Mouse (Mus musculus): ENCODE data around the gene Gcsam.
A peak's percentile ranks its signal among the peaks of the same experiment; 100 is the strongest.

Gene Gcsam

DNA sequence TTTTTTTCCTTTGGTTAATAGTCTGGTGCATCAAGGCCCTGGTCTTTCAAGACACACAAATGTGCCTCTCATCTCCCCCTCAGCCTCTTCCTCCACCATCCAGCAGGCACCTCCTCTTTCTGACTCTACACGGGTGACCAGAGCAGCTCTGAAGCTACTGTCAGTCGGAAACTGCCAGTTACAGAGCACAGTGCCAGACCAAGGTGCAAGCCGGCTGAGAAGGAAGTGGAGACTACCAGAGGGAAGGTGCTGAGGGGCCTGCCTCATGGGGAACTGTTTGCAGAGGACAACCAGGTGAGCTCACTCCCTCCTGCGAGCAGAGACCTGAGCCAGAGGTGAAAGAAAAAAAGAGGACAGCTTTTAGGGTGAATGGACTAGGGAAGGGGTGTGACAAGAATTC is at the start of gene Gcsam:
Gene Gcsam (plus strand): TSS at position 114 of the 400 bp plus-strand sequence.
- no peak for DNase-seq (ENCODE audit: low read depth, low spot score)

- no peak for DNase-seq (ENCODE audit: low read depth, low spot score)
Measured at GRCm38 (mm10) chr16:45561747-45562146, 48.4 kb upstream of the Gcsam start.

- no peak for DNase-seq (ENCODE audit: low read depth, low spot score)
Measured at GRCm38 (mm10) chr16:45572307-45572706, 37.9 kb upstream of the Gcsam start.

DNA sequence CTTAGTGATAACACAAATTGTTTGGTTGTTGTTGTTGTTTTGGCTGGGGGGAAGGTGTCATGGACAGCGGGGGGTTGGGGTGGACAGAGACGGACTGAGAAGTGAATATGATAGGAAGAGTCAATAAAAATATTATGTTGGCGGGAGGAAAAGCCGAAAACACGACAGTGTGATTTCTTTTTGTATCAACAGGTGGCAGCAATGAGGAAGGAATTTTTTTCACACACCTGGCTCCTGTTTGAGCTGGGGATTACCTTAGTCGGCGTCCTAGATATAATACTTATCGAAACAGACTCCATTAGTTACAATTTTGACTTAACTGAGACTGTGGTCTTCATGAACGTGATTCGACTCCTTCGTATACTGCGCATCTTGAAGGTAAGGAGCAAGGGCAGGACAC is 30.3 kb upstream of the Gcsam start:
- DNase-seq (ENCODE audit: low read depth, low spot score), result no peak

DNA sequence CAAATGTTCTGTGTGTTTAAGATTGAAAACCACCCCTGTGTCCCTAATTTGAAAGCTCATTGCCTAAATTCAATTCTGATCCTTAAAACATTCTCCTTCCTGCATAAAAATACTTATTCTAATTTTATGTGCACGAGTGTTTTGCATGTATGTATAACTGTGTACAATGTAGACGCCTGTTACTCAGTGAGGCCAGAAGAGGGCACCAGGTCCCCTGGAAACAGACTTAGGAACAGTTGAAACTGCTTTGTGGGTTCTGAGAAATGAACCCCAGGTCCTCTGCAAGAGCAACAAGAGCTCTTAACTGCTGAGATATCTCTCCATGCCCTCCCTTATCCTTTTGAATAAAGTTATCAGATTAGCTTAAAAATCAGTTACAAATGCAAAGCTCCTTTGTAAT is 27.7 kb upstream of the Gcsam start:
- no peak for DNase-seq (ENCODE audit: low read depth, low spot score)

DNA sequence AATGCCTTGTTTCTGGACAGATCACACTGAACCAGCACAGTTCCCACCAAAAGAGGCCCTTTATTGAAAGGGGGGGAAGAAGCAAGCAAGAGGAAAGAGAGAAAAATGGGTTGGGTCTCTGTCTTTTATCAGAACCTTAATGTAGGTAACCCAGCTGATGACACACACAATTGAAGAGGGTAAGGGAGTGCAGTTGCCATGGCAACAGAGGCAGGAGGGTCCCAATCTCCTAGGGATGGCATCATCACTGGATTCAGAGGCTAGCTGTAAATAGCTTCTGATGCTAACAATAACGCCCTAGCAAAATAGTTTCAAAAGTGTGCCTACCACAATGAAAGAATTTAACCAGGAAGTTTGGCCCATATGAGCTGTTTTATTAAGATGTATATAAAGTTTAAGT is 16.5 kb upstream of the Gcsam start:
- no peak for DNase-seq (ENCODE audit: low read depth, low spot score)

- no peak for DNase-seq (ENCODE audit: low read depth, low spot score)
Measured at GRCm38 (mm10) chr16:45595494-45595893, 14.7 kb upstream of the Gcsam start.

DNA sequence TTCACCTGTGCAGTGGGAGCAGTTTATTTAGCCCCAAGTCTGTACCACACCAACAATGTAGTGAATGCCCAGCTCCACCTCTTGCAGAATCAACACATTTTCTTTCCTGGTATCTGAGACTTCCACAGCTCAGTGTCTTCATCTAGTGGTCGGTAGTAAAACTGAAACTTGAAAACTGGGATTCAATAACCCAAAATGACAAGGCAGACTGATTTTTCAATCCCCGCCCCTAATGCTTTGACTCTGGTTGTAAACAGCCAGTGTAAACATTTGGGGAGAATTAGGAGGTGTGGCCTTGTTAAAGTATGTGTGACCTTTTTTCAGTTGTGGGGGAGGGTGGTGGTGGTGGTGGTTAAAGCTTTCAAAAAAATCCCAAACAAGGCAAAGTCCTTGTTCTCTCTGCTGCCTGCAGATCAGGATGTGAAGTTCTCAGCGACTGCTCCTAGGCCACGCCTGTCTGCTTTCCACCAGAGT is 1.7 kb upstream of the Gcsam start:
- DNase-seq (ENCODE audit: low read depth, low spot score), result peak; percentile 31

DNA sequence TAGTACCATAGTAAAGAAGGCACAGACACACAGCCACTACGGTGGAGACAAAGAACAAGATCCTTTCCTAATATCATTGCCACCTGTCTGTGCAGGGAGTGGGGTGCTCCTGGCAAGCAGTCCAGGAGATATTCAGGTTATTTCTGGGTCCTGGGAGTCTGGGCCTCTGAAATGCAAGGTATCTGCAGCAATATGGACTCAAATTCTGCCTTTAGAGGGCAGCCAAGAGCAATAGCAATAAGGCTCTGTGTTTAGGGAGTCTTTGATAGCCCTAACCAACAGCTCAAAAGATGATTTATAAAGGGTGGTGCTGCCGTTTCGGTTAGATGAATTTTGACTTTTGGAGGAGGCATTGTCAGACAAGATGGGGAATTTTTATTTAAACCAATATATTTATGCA is 880 bp upstream of the Gcsam start:
- no peak for DNase-seq (ENCODE audit: low read depth, low spot score)

- DNase-seq (ENCODE audit: low read depth, low spot score), result no peak
Measured at GRCm38 (mm10) chr16:45613247-45613646, 3.1 kb downstream of the Gcsam start.

DNA sequence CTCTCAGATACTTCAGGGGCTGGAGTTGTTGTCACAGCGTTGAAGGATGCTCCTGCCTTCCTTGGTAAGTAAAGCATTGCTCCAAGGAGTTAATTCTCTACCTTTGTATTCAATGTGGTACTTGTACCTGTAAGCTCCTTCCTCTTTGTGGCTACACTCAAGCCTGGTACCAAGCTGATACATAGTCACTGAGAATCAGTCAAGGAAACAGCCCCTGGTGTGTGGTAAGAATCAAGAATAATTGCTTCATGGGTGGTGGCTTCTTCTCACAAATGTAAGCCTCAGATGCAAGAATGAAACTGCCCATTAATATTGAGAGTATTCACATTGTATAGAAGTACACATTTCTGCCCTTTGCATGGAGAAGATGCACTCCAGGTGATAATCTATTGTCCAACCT is 5.8 kb downstream of the Gcsam start:
- no peak for DNase-seq (ENCODE audit: low read depth, low spot score)

DNA sequence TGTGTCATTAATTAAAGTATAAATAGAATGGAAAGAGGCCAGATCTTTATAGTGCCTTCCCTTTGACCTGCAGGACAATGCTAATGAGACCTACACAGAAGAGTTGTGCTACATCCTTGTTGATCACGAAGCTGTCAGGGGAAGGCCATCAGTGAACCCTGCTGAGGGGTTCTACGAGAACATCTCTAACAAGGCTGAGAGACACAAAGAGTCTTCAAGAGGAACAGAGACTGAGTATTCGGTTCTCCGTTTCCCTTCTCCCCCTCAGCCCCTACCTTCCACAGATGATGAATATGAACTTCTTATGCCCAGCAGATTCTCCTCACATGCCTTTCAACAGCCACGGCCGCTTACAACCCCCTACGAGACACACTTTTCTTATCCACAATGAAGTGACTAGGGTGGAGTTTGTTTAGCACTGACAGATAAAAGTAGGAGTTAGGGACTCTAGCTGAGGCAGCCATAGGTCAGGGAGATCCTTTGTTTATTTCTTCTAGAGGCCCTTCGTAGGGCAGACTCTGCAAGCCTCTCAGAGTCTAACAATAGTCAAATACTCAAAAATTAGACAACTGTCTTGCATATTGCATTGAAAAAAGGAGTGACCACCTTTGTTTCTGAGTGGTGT is 9.7 kb downstream of the Gcsam start:
- DNase-seq (ENCODE audit: low read depth, low spot score), result no peak

DNA sequence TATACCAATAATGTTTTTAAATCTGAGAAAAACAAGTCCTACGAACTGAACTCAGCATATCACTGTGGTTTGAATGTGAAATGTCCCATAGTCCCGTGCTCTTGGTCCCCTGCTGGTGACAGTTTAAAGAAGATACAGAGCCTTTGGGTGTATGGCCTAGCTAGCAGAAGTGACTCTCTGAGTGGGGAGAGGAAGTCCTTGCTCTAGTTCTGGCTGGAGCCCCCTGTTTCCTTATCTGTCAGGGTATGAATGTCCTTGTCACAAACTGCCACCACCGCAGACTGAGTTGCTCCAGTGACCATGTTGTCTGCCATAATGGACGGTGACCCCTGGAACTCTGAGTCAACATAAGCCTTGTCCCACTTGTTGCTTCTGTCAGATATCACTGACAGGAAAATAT is 13.1 kb downstream of the Gcsam start:
- no peak for DNase-seq (ENCODE audit: low read depth, low spot score)

- no peak for DNase-seq (ENCODE audit: low read depth, low spot score)
Measured at GRCm38 (mm10) chr16:45624791-45625190, 14.6 kb downstream of the Gcsam start.

DNA sequence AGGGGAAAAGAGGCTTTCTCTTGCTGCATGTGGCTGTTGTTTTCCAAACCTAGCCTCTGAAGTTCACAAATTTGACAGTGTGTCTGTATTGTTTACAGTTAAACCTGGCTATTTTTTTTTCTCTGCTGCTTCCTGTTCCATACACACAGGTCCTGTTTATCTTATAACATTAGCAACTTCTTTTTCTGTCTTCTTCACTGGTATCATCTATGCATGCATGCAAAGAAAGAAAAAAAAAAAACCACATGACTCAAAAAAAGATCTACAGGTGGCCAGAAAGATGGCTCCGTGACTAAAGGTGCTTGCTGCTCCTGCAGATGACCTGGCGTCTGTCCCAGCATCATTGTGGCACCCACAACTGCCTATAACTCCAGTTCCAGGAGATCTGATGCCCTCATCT is 15.2 kb downstream of the Gcsam start:
- DNase-seq (ENCODE audit: low read depth, low spot score), result no peak

GRCm38 (mm10) chr16:45629497-45630105 is 19.4 kb downstream of the Gcsam start:
- no peak for DNase-seq (ENCODE audit: low read depth, low spot score)

- no peak for DNase-seq (ENCODE audit: low read depth, low spot score)
Measured at GRCm38 (mm10) chr16:45630347-45630960, 20.3 kb downstream of the Gcsam start.

- no peak for DNase-seq (ENCODE audit: low read depth, low spot score)
Measured at GRCm38 (mm10) chr16:45632420-45632819, 22.2 kb downstream of the Gcsam start.

- peak; percentile 48 for DNase-seq (ENCODE audit: low read depth, low spot score)
Measured at GRCm38 (mm10) chr16:45635826-45636225, 25.6 kb downstream of the Gcsam start.

GRCm38 (mm10) chr16:45640070-45640762 is 30.0 kb downstream of the Gcsam start:
- no peak for DNase-seq (ENCODE audit: low read depth, low spot score)

GRCm38 (mm10) chr16:45641301-45641700 is 31.1 kb downstream of the Gcsam start:
- no peak for DNase-seq (ENCODE audit: low read depth, low spot score)

DNA sequence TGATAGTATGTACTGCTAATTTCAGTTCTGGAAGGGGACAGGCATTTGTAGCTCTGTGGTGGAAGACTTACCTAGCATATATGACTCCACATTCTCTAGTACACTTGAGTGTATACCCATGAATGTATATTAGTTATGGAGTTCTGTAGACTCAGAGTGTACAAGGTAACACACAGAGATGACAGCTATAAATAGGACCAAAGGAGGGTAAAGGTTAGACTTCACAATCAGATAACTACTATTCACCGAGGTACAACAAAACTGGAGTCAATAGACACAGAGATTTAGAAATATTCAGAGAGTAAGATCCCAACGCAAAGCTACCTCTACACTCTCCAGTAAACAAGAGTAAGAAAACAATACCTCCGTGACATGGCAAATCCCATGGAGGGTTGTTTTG is 33.8 kb downstream of the Gcsam start:
- DNase-seq (ENCODE audit: low read depth, low spot score), result no peak

DNA sequence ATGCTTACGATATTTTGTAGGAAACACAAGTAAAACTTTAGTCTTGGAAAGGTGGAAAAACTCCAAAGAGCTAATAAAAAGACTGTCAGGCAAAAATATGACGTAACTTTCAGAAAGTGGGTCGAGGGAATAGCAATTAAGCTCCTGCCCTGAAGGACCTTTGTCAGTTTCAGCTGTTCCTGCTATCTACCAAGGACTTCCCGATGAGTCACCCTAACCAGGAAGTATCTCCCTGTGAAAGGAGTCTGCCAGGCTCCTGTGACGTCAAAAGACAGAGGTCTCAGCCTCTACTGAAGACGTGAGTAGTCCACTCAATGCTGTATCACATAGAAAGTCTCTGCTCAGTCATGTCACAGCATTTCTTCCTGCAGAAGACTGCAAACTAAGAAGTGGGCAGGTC is 34.2 kb downstream of the Gcsam start:
- no peak for DNase-seq (ENCODE audit: low read depth, low spot score)

Measured in telencephalon, adult 2 months (tissue).